28 mouse cellular contexts compared by ENCODE assay signal in the genomic region with DNA sequence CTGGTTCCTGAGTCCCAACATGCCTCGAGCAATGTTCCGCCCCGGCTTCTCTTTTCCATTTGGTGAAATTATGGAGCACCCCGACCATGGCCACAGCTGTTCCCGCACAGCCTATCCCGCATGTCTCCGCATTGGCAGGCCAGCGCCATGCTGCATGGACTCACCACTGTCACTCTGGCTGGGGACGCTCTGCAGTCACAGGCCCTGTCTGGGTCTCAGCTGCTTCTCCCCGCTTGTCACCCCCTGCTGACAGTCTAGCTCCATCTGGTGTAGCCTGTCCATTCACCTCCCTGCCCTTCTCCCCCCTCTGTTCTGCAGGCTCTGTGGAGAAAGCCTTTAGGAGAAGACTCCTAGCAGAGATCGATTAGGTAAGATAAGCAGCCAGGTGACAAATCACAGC. TPM values are rescaled to one million over a fixed set of nuclear protein-coding genes. Genes with fewer than 3 reads are reported as not detected.
A peak's percentile ranks its signal among the peaks of the same experiment; 100 is the strongest.
DNase-seq lines count a peak whose midpoint lies in the region; ATAC-seq and TF ChIP-seq lines count a peak whose summit lies in the region.
"Had no signal": no experiment of that assay in that cellular context is flagged by ENCODE, and none has a peak within 500 bp of the region (broad histone marks: within the 10 kb centered on the region; RNA-seq: fewer than 3 reads in every experiment).

No protein-coding gene starts in this region.

- no peak overlapping the region for H3K9ac ChIP-seq in forebrain, embryonic 14.5 days (ENCODE audit: low read length)
- H3K9ac ChIP-seq in forebrain, embryonic 11.5 days (ENCODE audit: low read length), result no peak overlapping the region
- no peak overlapping the region for H3K9ac ChIP-seq in midbrain, embryonic 15.5 days
- no peak overlapping the region for H3K9ac ChIP-seq in midbrain, postnatal 0 days (replicated peaks; ENCODE audit: low read length, poor library complexity, severe bottlenecking)
- H3K9ac ChIP-seq in hindbrain, embryonic 13.5 days, result no peak overlapping the region
- H3K9ac ChIP-seq: embryonic facial prominence, embryonic 12.5 days; heart, embryonic 13.5 days; kidney, embryonic 15.5 days; limb, embryonic 13.5 days had no signal

- no peak for DNase-seq in forebrain, embryonic 14.5 days (ENCODE audit: low spot score)
- no peak for DNase-seq in forebrain, embryonic 11.5 days (ENCODE audit: low spot score)
- no peak for DNase-seq in midbrain, postnatal 0 days (ENCODE audit: low spot score)
- DNase-seq in frontal cortex, postnatal 10 days (ENCODE audit: low spot score in 2 of 2), result no peak
- DNase-seq: adrenal gland, adult 8-10 months; cerebellum, adult 9-10 months; embryo, embryonic 11 days; heart, postnatal 10 days; kidney, adult 18-20 months; kidney, postnatal 25 days; lung, postnatal 4 days; spleen, adult 18-20 months; thymus, postnatal 14 days had no signal

- no peak overlapping the region for H3K4me3 ChIP-seq in forebrain, embryonic 14.5 days (ENCODE audit: low read depth, low read length)
- no peak overlapping the region for H3K4me3 ChIP-seq in forebrain, embryonic 11.5 days (ENCODE audit: low read depth, low read length)
- no peak overlapping the region for H3K4me3 ChIP-seq in midbrain, embryonic 15.5 days
- H3K4me3 ChIP-seq in midbrain, postnatal 0 days (ENCODE audit: low read depth, low read length), result no peak overlapping the region
- H3K4me3 ChIP-seq in hindbrain, embryonic 13.5 days, result no peak overlapping the region
- H3K4me3 ChIP-seq: embryonic facial prominence, embryonic 12.5 days; heart, embryonic 13.5 days; kidney, embryonic 15.5 days; left cerebral cortex, adult 2 months; limb, embryonic 13.5 days had no signal

- peaks cover 27% of the 10 kb centered on the region for H3K4me1 ChIP-seq in forebrain, embryonic 14.5 days (ENCODE audit: control insufficient read depth, insufficient read depth, low read length)
- H3K4me1 ChIP-seq in forebrain, embryonic 11.5 days (replicated peaks; ENCODE audit: control insufficient read depth, insufficient read depth, low read length), result peaks cover 11% of the 10 kb centered on the region
- peaks cover 34% of the 10 kb centered on the region for H3K4me1 ChIP-seq in midbrain, embryonic 15.5 days
- H3K4me1 ChIP-seq in midbrain, postnatal 0 days (ENCODE audit: insufficient read depth, low read length), result peaks cover 10% of the 10 kb centered on the region
- peaks cover 43% of the 10 kb centered on the region for H3K4me1 ChIP-seq in hindbrain, embryonic 13.5 days (replicated peaks)

- no peaks in the 10 kb centered on the region for H3K27me3 ChIP-seq in forebrain, embryonic 14.5 days (replicated peaks; ENCODE audit: control insufficient read depth, insufficient read depth, low read length)
- no peaks in the 10 kb centered on the region for H3K27me3 ChIP-seq in forebrain, embryonic 11.5 days (ENCODE audit: control insufficient read depth, insufficient read depth, low read length)
- H3K27me3 ChIP-seq in midbrain, embryonic 15.5 days (replicated peaks), result no peaks in the 10 kb centered on the region
- H3K27me3 ChIP-seq in midbrain, postnatal 0 days (ENCODE audit: insufficient read depth, low read length), result no peaks in the 10 kb centered on the region
- peaks cover 6% of the 10 kb centered on the region; the same call in 1 of the 2 replicates for H3K27me3 ChIP-seq in hindbrain, embryonic 13.5 days
- H3K27me3 ChIP-seq: embryonic facial prominence, embryonic 12.5 days; kidney, embryonic 15.5 days had no signal

- H3K9me3 ChIP-seq in forebrain, embryonic 14.5 days (replicated peaks; ENCODE audit: control insufficient read depth, low read length), result no peaks in the 10 kb centered on the region
- H3K9me3 ChIP-seq in forebrain, embryonic 11.5 days (ENCODE audit: control insufficient read depth, low read length), result no peaks in the 10 kb centered on the region
- no peaks in the 10 kb centered on the region for H3K9me3 ChIP-seq in midbrain, embryonic 15.5 days
- no peaks in the 10 kb centered on the region for H3K9me3 ChIP-seq in midbrain, postnatal 0 days (ENCODE audit: low read length)
- H3K9me3 ChIP-seq in hindbrain, embryonic 13.5 days, result no peaks in the 10 kb centered on the region
- H3K9me3 ChIP-seq: embryonic facial prominence, embryonic 12.5 days; heart, embryonic 13.5 days; kidney, embryonic 15.5 days; limb, embryonic 13.5 days had no signal

- 0 out of 2 replicates have a peak overlapping the region, but pooled peaks have one; percentile 27 for H3K27ac ChIP-seq in forebrain, embryonic 14.5 days (ENCODE audit: low read depth, low read length)
- no peak overlapping the region for H3K27ac ChIP-seq in forebrain, embryonic 11.5 days (ENCODE audit: low read depth, low read length)
- 0 out of 2 replicates have a peak overlapping the region, but pooled peaks have one; percentile 8 for H3K27ac ChIP-seq in midbrain, embryonic 15.5 days
- no peak overlapping the region for H3K27ac ChIP-seq in midbrain, postnatal 0 days (ENCODE audit: low read depth, low read length)
- peak overlapping the region; percentile 52; the same call in 1 of the 2 replicates for H3K27ac ChIP-seq in hindbrain, embryonic 13.5 days
- H3K27ac ChIP-seq: embryonic facial prominence, embryonic 12.5 days; heart, embryonic 13.5 days; kidney, embryonic 15.5 days; left cerebral cortex, adult 2 months; limb, embryonic 13.5 days had no signal

- 87% methylated on average over 11 of the region's 11 CpGs for WGBS in forebrain, embryonic 14.5 days
- WGBS in forebrain, embryonic 11.5 days, result 88% methylated on average over 11 of the region's 11 CpGs
- 61% methylated on average over 11 of the region's 11 CpGs for WGBS in midbrain, embryonic 15.5 days
- WGBS in midbrain, postnatal 0 days, result 52% methylated on average over 11 of the region's 11 CpGs
- 44% methylated on average over 11 of the region's 11 CpGs for WGBS in hindbrain, embryonic 13.5 days

- ATAC-seq in forebrain, embryonic 14.5 days, result no peak
- no peak for ATAC-seq in forebrain, embryonic 11.5 days (replicated peaks; ENCODE audit: low FRiP score)
- ATAC-seq in midbrain, embryonic 15.5 days (replicated peaks), result no peak
- ATAC-seq in midbrain, postnatal 0 days (ENCODE audit: low FRiP score), result no peak
- ATAC-seq in hindbrain, embryonic 13.5 days (ENCODE audit: low FRiP score), result no peak
- no peak for ATAC-seq in megakaryocyte, adult 5-6 weeks (ENCODE audit: poor library complexity, severe bottlenecking)
- ATAC-seq: forebrain, embryonic 16.5 days had no signal

- peaks cover 50% of the 10 kb centered on the region for H3K36me3 ChIP-seq in forebrain, embryonic 14.5 days (ENCODE audit: control insufficient read depth, insufficient read depth, low read length)
- no peaks in the 10 kb centered on the region for H3K36me3 ChIP-seq in forebrain, embryonic 11.5 days (ENCODE audit: control insufficient read depth, insufficient read depth, low read length)
- H3K36me3 ChIP-seq in midbrain, embryonic 15.5 days (replicated peaks), result peaks cover 25% of the 10 kb centered on the region
- peaks cover 49% of the 10 kb centered on the region for H3K36me3 ChIP-seq in midbrain, postnatal 0 days (ENCODE audit: insufficient read depth, low read length)
- H3K36me3 ChIP-seq in hindbrain, embryonic 13.5 days, result peaks cover 56% of the 10 kb centered on the region
- H3K36me3 ChIP-seq: embryonic facial prominence, embryonic 12.5 days; G1E; heart, embryonic 13.5 days; kidney, embryonic 15.5 days; limb, embryonic 13.5 days had no signal

- no peak for TF ChIP-seq CTCF in midbrain, postnatal 0 days (IDR thresholded peaks at IDR 0.05)

- H3K4me2 ChIP-seq in forebrain, embryonic 14.5 days (ENCODE audit: low read length), result no peak overlapping the region
- no peak overlapping the region for H3K4me2 ChIP-seq in forebrain, embryonic 11.5 days (ENCODE audit: low read depth, low read length, severe bottlenecking)
- H3K4me2 ChIP-seq in midbrain, embryonic 15.5 days, result no peak overlapping the region
- H3K4me2 ChIP-seq in midbrain, postnatal 0 days (ENCODE audit: low read depth, low read length, poor library complexity, severe bottlenecking), result no peak overlapping the region
- H3K4me2 ChIP-seq in hindbrain, embryonic 13.5 days, result no peak overlapping the region
- H3K4me2 ChIP-seq: embryonic facial prominence, embryonic 12.5 days; heart, embryonic 13.5 days; kidney, embryonic 15.5 days; limb, embryonic 13.5 days; liver, embryonic 11.5 days had no signal

RNA-seq across cellular contexts. Expression of gene Slc6a1, which starts 18.3 kb away (rescaled TPM):
- 74.0 and 95.1 TPM in 2 replicates for polyA plus RNA-seq in forebrain, embryonic 14.5 days (2014; fragmentation: Nextera tagmentation; extraction: Ambion mirVana)
- 22.0 and 26.1 TPM in 2 replicates for polyA plus RNA-seq in forebrain, embryonic 11.5 days (2014; fragmentation: Nextera tagmentation; extraction: Ambion mirVana)
- 145 and 155 TPM in 2 replicates for polyA plus RNA-seq in midbrain, embryonic 15.5 days (2015; fragmentation: Nextera tagmentation; extraction: Ambion mirVana)
- 434 and 507 TPM in 2 replicates for total RNA-seq in midbrain, postnatal 0 days (2014; rRNA removed)
- 208 and 221 TPM in 2 replicates for polyA plus RNA-seq in midbrain, postnatal 0 days (2015; fragmentation: Nextera tagmentation; extraction: Ambion mirVana)
- polyA plus RNA-seq in hindbrain, embryonic 13.5 days (2015; fragmentation: Nextera tagmentation; extraction: Ambion mirVana), result 78.0 and 87.2 TPM in 2 replicates
- total RNA-seq in megakaryocyte, adult 5-6 weeks (2015), result not detected in 2 replicates
- total RNA-seq in megakaryocyte, adult 5-6 weeks (2017), result not detected in 2 replicates
- total RNA-seq: hematopoietic stem cell, adult 5-6 weeks; monocyte, adult 5-6 weeks had no signal
- polyA plus RNA-seq: G1E; intestine, embryonic 14.5 days; stomach, embryonic 16.5 days had no signal

Comparison
In these comparisons a context has a peak if more than half of its experiments do, and no peak if none do; other contexts are left out.
1. H3K27ac ChIP-seq: peak in forebrain, embryonic 14.5 days (single experiment), midbrain, embryonic 15.5 days (single experiment) and hindbrain, embryonic 13.5 days (single experiment); none in forebrain, embryonic 11.5 days (single experiment) and midbrain, postnatal 0 days (single experiment).